12 mouse cellular contexts compared by ENCODE assay signal in genomic region chr5:75143767-75144166, GRCm38 (mm10). TPM values are rescaled to one million over a fixed set of nuclear protein-coding genes. Genes with fewer than 3 reads are reported as not detected.
DNase-seq lines count a peak whose midpoint lies in the region; ATAC-seq lines count a peak whose summit lies in the region.
"Had no signal": no experiment of that assay in that cellular context is flagged by ENCODE, and none has a peak within 500 bp of the region (broad histone marks: within the 10 kb centered on the region; RNA-seq: fewer than 3 reads in every experiment).

No protein-coding gene starts in this region.

- peaks cover 53% of the 10 kb centered on the region for H3K27me3 ChIP-seq in forebrain, embryonic 14.5 days (replicated peaks; ENCODE audit: control insufficient read depth, insufficient read depth, low read length)
- peaks cover 76% of the 10 kb centered on the region for H3K27me3 ChIP-seq in forebrain, embryonic 13.5 days
- H3K27me3 ChIP-seq in hindbrain, embryonic 13.5 days: peaks cover 71% of the 10 kb centered on the region
- peaks cover 64% of the 10 kb centered on the region for H3K27me3 ChIP-seq in hindbrain, embryonic 14.5 days (ENCODE audit: control insufficient read depth, insufficient read depth, low read length)
- peaks cover 54% of the 10 kb centered on the region for H3K27me3 ChIP-seq in neural tube, embryonic 15.5 days (replicated peaks)
- H3K27me3 ChIP-seq in stomach, embryonic 16.5 days (ENCODE audit: control insufficient read depth, insufficient read depth, low read length): peaks cover 7% of the 10 kb centered on the region; the same call in 1 of the 2 replicates

- no peaks in the 10 kb centered on the region for H3K4me1 ChIP-seq in forebrain, embryonic 14.5 days (ENCODE audit: control insufficient read depth, insufficient read depth, low read length)
- H3K4me1 ChIP-seq in forebrain, embryonic 13.5 days: peaks cover 14% of the 10 kb centered on the region
- H3K4me1 ChIP-seq in hindbrain, embryonic 13.5 days (replicated peaks): peaks cover 11% of the 10 kb centered on the region
- H3K4me1 ChIP-seq in hindbrain, embryonic 14.5 days (replicated peaks; ENCODE audit: control insufficient read depth, insufficient read depth, low read length): 0 out of 2 replicates have a peak, but pooled peaks cover 3% of the 10 kb centered on the region
- H3K4me1 ChIP-seq in neural tube, embryonic 15.5 days: peaks cover 12% of the 10 kb centered on the region
- peaks cover 10% of the 10 kb centered on the region; the same call in 1 of the 2 replicates for H3K4me1 ChIP-seq in stomach, embryonic 16.5 days (ENCODE audit: control insufficient read depth, insufficient read depth, low read length)

- no peak for DNase-seq in forebrain, embryonic 14.5 days (ENCODE audit: low spot score)
- no peak for DNase-seq in hindbrain, embryonic 14.5 days (ENCODE audit: low spot score)
- peak; percentile 18 for DNase-seq in neural tube, embryonic 10.5 days (ENCODE audit: extremely low spot score, low spot score)
- no peak for DNase-seq in adrenal gland, postnatal 4 days (ENCODE audit: low spot score in 2 of 2)
- DNase-seq: thymus, adult 18-20 months had no signal

- H3K27ac ChIP-seq in forebrain, embryonic 14.5 days (ENCODE audit: low read depth, low read length): no peak overlapping the region
- no peak overlapping the region for H3K27ac ChIP-seq in forebrain, embryonic 13.5 days
- no peak overlapping the region for H3K27ac ChIP-seq in hindbrain, embryonic 13.5 days
- H3K27ac ChIP-seq in hindbrain, embryonic 14.5 days: no peak overlapping the region
- no peak overlapping the region for H3K27ac ChIP-seq in neural tube, embryonic 15.5 days (replicated peaks)
- H3K27ac ChIP-seq in stomach, embryonic 16.5 days (ENCODE audit: low read length): no peak overlapping the region
- H3K27ac ChIP-seq: layer of hippocampus, adult 2 months; midbrain, embryonic 12.5 days; neural tube, embryonic 13.5 days had no signal

- H3K36me3 ChIP-seq in forebrain, embryonic 14.5 days (ENCODE audit: control insufficient read depth, insufficient read depth, low read length): no peaks in the 10 kb centered on the region
- no peaks in the 10 kb centered on the region for H3K36me3 ChIP-seq in forebrain, embryonic 13.5 days (ENCODE audit: poor library complexity, severe bottlenecking)
- H3K36me3 ChIP-seq in hindbrain, embryonic 13.5 days: no peaks in the 10 kb centered on the region
- H3K36me3 ChIP-seq in hindbrain, embryonic 14.5 days (replicated peaks; ENCODE audit: control insufficient read depth, insufficient read depth): no peaks in the 10 kb centered on the region
- H3K36me3 ChIP-seq in neural tube, embryonic 15.5 days: no peaks in the 10 kb centered on the region
- no peaks in the 10 kb centered on the region for H3K36me3 ChIP-seq in stomach, embryonic 16.5 days (ENCODE audit: control insufficient read depth, insufficient read depth, low read length)
- H3K36me3 ChIP-seq: midbrain, embryonic 12.5 days; neural tube, embryonic 13.5 days had no signal

- ATAC-seq in forebrain, embryonic 14.5 days: 0 out of 2 replicates have a peak, but pooled peaks have one; percentile 23
- no peak for ATAC-seq in forebrain, embryonic 13.5 days
- ATAC-seq in hindbrain, embryonic 13.5 days (ENCODE audit: low FRiP score): no peak
- no peak for ATAC-seq in hindbrain, embryonic 14.5 days (ENCODE audit: low FRiP score)
- ATAC-seq in neural tube, embryonic 15.5 days (ENCODE audit: low FRiP score): no peak
- ATAC-seq in stomach, embryonic 16.5 days (ENCODE audit: insufficient read depth, low FRiP score): peak; percentile 7; the same call in 1 of the 2 replicates

- H3K4me2 ChIP-seq in forebrain, embryonic 14.5 days (ENCODE audit: low read length): no peak overlapping the region
- no peak overlapping the region for H3K4me2 ChIP-seq in forebrain, embryonic 13.5 days
- 0 out of 2 replicates have a peak overlapping the region, but pooled peaks have one; percentile 6 for H3K4me2 ChIP-seq in hindbrain, embryonic 13.5 days
- no peak overlapping the region for H3K4me2 ChIP-seq in hindbrain, embryonic 14.5 days (replicated peaks)
- no peak overlapping the region for H3K4me2 ChIP-seq in neural tube, embryonic 15.5 days
- no peak overlapping the region for H3K4me2 ChIP-seq in stomach, embryonic 16.5 days (ENCODE audit: low read depth, low read length)

- H3K9me3 ChIP-seq in forebrain, embryonic 14.5 days (replicated peaks; ENCODE audit: control insufficient read depth, low read length): no peaks in the 10 kb centered on the region
- no peaks in the 10 kb centered on the region for H3K9me3 ChIP-seq in forebrain, embryonic 13.5 days (replicated peaks)
- H3K9me3 ChIP-seq in hindbrain, embryonic 13.5 days: no peaks in the 10 kb centered on the region
- H3K9me3 ChIP-seq in hindbrain, embryonic 14.5 days (ENCODE audit: control insufficient read depth, low read length): no peaks in the 10 kb centered on the region
- no peaks in the 10 kb centered on the region for H3K9me3 ChIP-seq in neural tube, embryonic 15.5 days (replicated peaks)
- no peaks in the 10 kb centered on the region for H3K9me3 ChIP-seq in stomach, embryonic 16.5 days (replicated peaks; ENCODE audit: control insufficient read depth, low read length)
- H3K9me3 ChIP-seq: midbrain, embryonic 12.5 days; neural tube, embryonic 13.5 days had no signal

- WGBS in forebrain, embryonic 14.5 days: 41% methylated on average over 7 of the region's 7 CpGs
- WGBS in forebrain, embryonic 13.5 days: 41% methylated on average over 7 of the region's 7 CpGs
- WGBS in hindbrain, embryonic 13.5 days: 49% methylated on average over 7 of the region's 7 CpGs
- 42% methylated on average over 7 of the region's 7 CpGs for WGBS in hindbrain, embryonic 14.5 days
- WGBS in neural tube, embryonic 15.5 days: 49% methylated on average over 7 of the region's 7 CpGs
- 33% methylated on average over 7 of the region's 7 CpGs for WGBS in stomach, embryonic 16.5 days

- H3K9ac ChIP-seq in forebrain, embryonic 14.5 days (ENCODE audit: low read length): no peak overlapping the region
- no peak overlapping the region for H3K9ac ChIP-seq in forebrain, embryonic 13.5 days
- H3K9ac ChIP-seq in hindbrain, embryonic 13.5 days: no peak overlapping the region
- H3K9ac ChIP-seq in hindbrain, embryonic 14.5 days: no peak overlapping the region
- H3K9ac ChIP-seq in neural tube, embryonic 15.5 days (replicated peaks): no peak overlapping the region
- H3K9ac ChIP-seq in stomach, embryonic 16.5 days (ENCODE audit: low read length): no peak overlapping the region
- H3K9ac ChIP-seq: midbrain, embryonic 12.5 days had no signal

- H3K4me3 ChIP-seq in forebrain, embryonic 14.5 days (ENCODE audit: low read depth, low read length): no peak overlapping the region
- H3K4me3 ChIP-seq in forebrain, embryonic 13.5 days: no peak overlapping the region
- no peak overlapping the region for H3K4me3 ChIP-seq in hindbrain, embryonic 13.5 days
- no peak overlapping the region for H3K4me3 ChIP-seq in hindbrain, embryonic 14.5 days (replicated peaks; ENCODE audit: low read length)
- no peak overlapping the region for H3K4me3 ChIP-seq in neural tube, embryonic 15.5 days (replicated peaks)
- H3K4me3 ChIP-seq in stomach, embryonic 16.5 days (replicated peaks; ENCODE audit: low read length): no peak overlapping the region

RNA-seq across cellular contexts. Expression of gene Pdgfra, which starts 8.3 kb away (rescaled TPM):
- polyA plus RNA-seq in forebrain, embryonic 14.5 days (2014; fragmentation: Nextera tagmentation; extraction: Ambion mirVana): 7.0 and 10.9 TPM in 2 replicates
- 4.1 and 4.9 TPM in 2 replicates for polyA plus RNA-seq in forebrain, embryonic 13.5 days (2015; fragmentation: Nextera tagmentation; extraction: Ambion mirVana)
- polyA plus RNA-seq in hindbrain, embryonic 13.5 days (2015; fragmentation: Nextera tagmentation; extraction: Ambion mirVana): 11.3 and 12.4 TPM in 2 replicates
- polyA plus RNA-seq in hindbrain, embryonic 14.5 days (2014; fragmentation: Nextera tagmentation; extraction: Ambion mirVana): 24.1 and 26.1 TPM in 2 replicates
- polyA plus RNA-seq in neural tube, embryonic 15.5 days (2015; fragmentation: Nextera tagmentation; extraction: Ambion mirVana): 16.0 and 18.9 TPM in 2 replicates
- polyA plus RNA-seq in stomach, embryonic 16.5 days (2015; fragmentation: Nextera tagmentation; extraction: Ambion mirVana): 38.7 and 39.5 TPM in 2 replicates
- 10 to 100 TPM; 46.8 to 49.6 TPM for total RNA-seq in adrenal gland, postnatal 4 days (2021)

Comparison
In these comparisons a context has a peak if more than half of its experiments do, and no peak if none do; other contexts are left out.
1. ATAC-seq: peak in forebrain, embryonic 14.5 days (single experiment) and stomach, embryonic 16.5 days (single experiment); none in forebrain, embryonic 13.5 days (single experiment), hindbrain, embryonic 13.5 days (single experiment), hindbrain, embryonic 14.5 days (single experiment) and neural tube, embryonic 15.5 days (single experiment).